ENCODE assay signal across 9 mouse cellular contexts in the genomic region with DNA sequence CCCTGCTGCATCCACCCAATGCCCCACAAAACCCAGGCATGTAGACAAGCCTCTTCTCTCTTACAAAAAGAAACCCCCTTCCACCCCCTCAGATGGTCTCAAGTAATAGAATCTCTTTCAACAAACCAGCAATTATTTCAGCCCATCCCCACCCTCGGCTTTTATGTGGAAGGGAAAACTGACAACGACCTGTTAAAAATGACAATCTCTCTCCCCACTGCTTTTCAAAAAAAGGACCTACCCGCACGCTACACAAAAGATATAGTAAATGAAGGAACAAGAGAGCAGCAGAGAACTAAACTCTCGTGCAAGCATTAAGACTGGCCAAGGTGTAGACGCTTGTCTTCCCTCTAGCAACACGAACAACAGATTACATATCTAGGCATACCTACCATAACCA.
DNase-seq lines count a peak whose midpoint lies in the region; ATAC-seq and TF ChIP-seq lines count a peak whose summit lies in the region.
"Had no signal": no experiment of that assay in that cellular context is flagged by ENCODE, and none has a peak within 500 bp of the region (broad histone marks: within the 10 kb centered on the region; RNA-seq: fewer than 3 reads in every experiment).

No protein-coding gene starts in this region.

- H3K4me2 ChIP-seq in lung, embryonic 14.5 days = peak overlapping the region; percentile 33; the same call in 1 of the 2 replicates
- H3K4me2 ChIP-seq in lung, postnatal 0 days (replicated peaks; ENCODE audit: low read depth, low read length) = no peak overlapping the region
- H3K4me2 ChIP-seq in forebrain, embryonic 13.5 days = peak overlapping the region; percentile 74
- peak overlapping the region; percentile 31 for H3K4me2 ChIP-seq in intestine, postnatal 0 days (replicated peaks; ENCODE audit: low read depth)
- H3K4me2 ChIP-seq in neural tube, embryonic 15.5 days = peak overlapping the region; percentile 54
- H3K4me2 ChIP-seq: liver, embryonic 13.5 days had no signal

- no peak for TF ChIP-seq CTCF in lung, embryonic 14.5 days (IDR thresholded peaks at IDR 0.05; ENCODE audit: low read depth)
- no peak for TF ChIP-seq CTCF in lung, postnatal 0 days (IDR thresholded peaks at IDR 0.05)
- no peak for TF ChIP-seq CTCF in intestine, postnatal 0 days (IDR thresholded peaks at IDR 0.05; ENCODE audit: low read depth)

- H3K4me1 ChIP-seq in lung, embryonic 14.5 days (ENCODE audit: insufficient read depth) = no peaks in the 10 kb centered on the region
- no peaks in the 10 kb centered on the region for H3K4me1 ChIP-seq in lung, postnatal 0 days (ENCODE audit: insufficient read depth, low read depth, low read length)
- H3K4me1 ChIP-seq in forebrain, embryonic 13.5 days = peaks cover 54% of the 10 kb centered on the region
- H3K4me1 ChIP-seq in intestine, postnatal 0 days (replicated peaks; ENCODE audit: control insufficient read depth, insufficient read depth, low read length) = no peaks in the 10 kb centered on the region
- H3K4me1 ChIP-seq in neural tube, embryonic 15.5 days = 0 out of 2 replicates have a peak, but pooled peaks cover 4% of the 10 kb centered on the region
- H3K4me1 ChIP-seq: liver, embryonic 13.5 days had no signal

- no peaks in the 10 kb centered on the region for H3K27me3 ChIP-seq in lung, embryonic 14.5 days (ENCODE audit: insufficient read depth, low read length)
- no peaks in the 10 kb centered on the region for H3K27me3 ChIP-seq in lung, postnatal 0 days (replicated peaks; ENCODE audit: insufficient read depth, low read length)
- no peaks in the 10 kb centered on the region for H3K27me3 ChIP-seq in forebrain, embryonic 13.5 days
- H3K27me3 ChIP-seq in intestine, postnatal 0 days (replicated peaks; ENCODE audit: control insufficient read depth, insufficient read depth, low read length) = no peaks in the 10 kb centered on the region
- no peaks in the 10 kb centered on the region for H3K27me3 ChIP-seq in neural tube, embryonic 15.5 days (replicated peaks)
- H3K27me3 ChIP-seq: liver, embryonic 13.5 days had no signal

- 63% methylated on average over 7 of the region's 7 CpGs for WGBS in lung, embryonic 14.5 days
- 61% methylated on average over 7 of the region's 7 CpGs for WGBS in lung, postnatal 0 days
- WGBS in forebrain, embryonic 13.5 days = 14% methylated on average over 7 of the region's 7 CpGs
- WGBS in intestine, postnatal 0 days = 58% methylated on average over 7 of the region's 7 CpGs
- WGBS in neural tube, embryonic 15.5 days = 7% methylated on average over 7 of the region's 7 CpGs

- DNase-seq in lung, embryonic 14.5 days = no peak
- DNase-seq in lung, postnatal 0 days (ENCODE audit: low spot score) = no peak
- no peak for DNase-seq in embryo, embryonic 10 days (ENCODE audit: low spot score)
- DNase-seq: liver, embryonic 13.5 days had no signal

- no peak for TF ChIP-seq EP300 in lung, postnatal 0 days (IDR thresholded peaks at IDR 0.05)

- H3K36me3 ChIP-seq in lung, embryonic 14.5 days (ENCODE audit: insufficient read depth) = no peaks in the 10 kb centered on the region
- no peaks in the 10 kb centered on the region for H3K36me3 ChIP-seq in lung, postnatal 0 days (ENCODE audit: insufficient read depth, low read length)
- no peaks in the 10 kb centered on the region for H3K36me3 ChIP-seq in forebrain, embryonic 13.5 days (ENCODE audit: poor library complexity, severe bottlenecking)
- no peaks in the 10 kb centered on the region for H3K36me3 ChIP-seq in intestine, postnatal 0 days (ENCODE audit: control insufficient read depth, insufficient read depth)
- H3K36me3 ChIP-seq in neural tube, embryonic 15.5 days = no peaks in the 10 kb centered on the region
- H3K36me3 ChIP-seq: liver, embryonic 13.5 days had no signal

- no peak overlapping the region for H3K4me3 ChIP-seq in lung, embryonic 14.5 days (ENCODE audit: low read depth, low read length)
- no peak overlapping the region for H3K4me3 ChIP-seq in lung, postnatal 0 days (ENCODE audit: low read depth, low read length)
- H3K4me3 ChIP-seq in forebrain, embryonic 13.5 days = peak overlapping the region; percentile 59
- H3K4me3 ChIP-seq in intestine, postnatal 0 days (ENCODE audit: low read depth, low read length) = no peak overlapping the region
- H3K4me3 ChIP-seq in neural tube, embryonic 15.5 days (replicated peaks) = peak overlapping the region; percentile 53
- H3K4me3 ChIP-seq: liver, embryonic 13.5 days had no signal

- H3K27ac ChIP-seq in lung, embryonic 14.5 days (ENCODE audit: low read depth) = no peak overlapping the region
- H3K27ac ChIP-seq in lung, postnatal 0 days (ENCODE audit: low read length) = no peak overlapping the region
- H3K27ac ChIP-seq in forebrain, embryonic 13.5 days = peak overlapping the region; percentile 96
- no peak overlapping the region for H3K27ac ChIP-seq in intestine, postnatal 0 days (ENCODE audit: low read depth, low read length)
- H3K27ac ChIP-seq in neural tube, embryonic 15.5 days (replicated peaks) = peak overlapping the region; percentile 92
- H3K27ac ChIP-seq: liver, embryonic 13.5 days had no signal

- no peak overlapping the region for H3K9ac ChIP-seq in lung, embryonic 14.5 days
- H3K9ac ChIP-seq in lung, postnatal 0 days (replicated peaks; ENCODE audit: low read depth) = no peak overlapping the region
- H3K9ac ChIP-seq in forebrain, embryonic 13.5 days = peak overlapping the region; percentile 84
- H3K9ac ChIP-seq in intestine, postnatal 0 days (ENCODE audit: low read depth, low read length) = no peak overlapping the region
- H3K9ac ChIP-seq in neural tube, embryonic 15.5 days (replicated peaks) = peak overlapping the region; percentile 70
- H3K9ac ChIP-seq: liver, embryonic 13.5 days had no signal

- ATAC-seq in lung, embryonic 14.5 days (ENCODE audit: insufficient read depth) = no peak
- ATAC-seq in lung, postnatal 0 days = no peak
- ATAC-seq in forebrain, embryonic 13.5 days = no peak; the same call in 1 of the 2 replicates
- ATAC-seq in intestine, postnatal 0 days = no peak
- peak; percentile 29; the same call in 1 of the 2 replicates for ATAC-seq in neural tube, embryonic 15.5 days (ENCODE audit: low FRiP score)
- ATAC-seq in CD4-positive, CD25-positive, alpha-beta regulatory T cell, adult 4 months = no peak
- ATAC-seq in erythroid progenitor cell, adult 5-6 weeks (replicated peaks; ENCODE audit: low FRiP score, poor library complexity, severe bottlenecking) = no peak

- no peaks in the 10 kb centered on the region for H3K9me3 ChIP-seq in lung, embryonic 14.5 days (ENCODE audit: low read depth, low read length)
- no peaks in the 10 kb centered on the region for H3K9me3 ChIP-seq in lung, postnatal 0 days (ENCODE audit: low read length)
- H3K9me3 ChIP-seq in forebrain, embryonic 13.5 days (replicated peaks) = no peaks in the 10 kb centered on the region
- H3K9me3 ChIP-seq in intestine, postnatal 0 days (ENCODE audit: control insufficient read depth) = no peaks in the 10 kb centered on the region
- H3K9me3 ChIP-seq in neural tube, embryonic 15.5 days (replicated peaks) = no peaks in the 10 kb centered on the region
- H3K9me3 ChIP-seq: liver, embryonic 13.5 days had no signal

Comparison
In these comparisons a context has a peak if more than half of its experiments do, and no peak if none do; other contexts are left out.
1. H3K27ac ChIP-seq: peak in forebrain, embryonic 13.5 days (single experiment) and neural tube, embryonic 15.5 days (single experiment); none in lung, embryonic 14.5 days (single experiment), lung, postnatal 0 days (single experiment) and intestine, postnatal 0 days (single experiment).
2. H3K4me3 ChIP-seq: peak in forebrain, embryonic 13.5 days (single experiment) and neural tube, embryonic 15.5 days (single experiment); none in lung, embryonic 14.5 days (single experiment), lung, postnatal 0 days (single experiment) and intestine, postnatal 0 days (single experiment).
3. H3K9ac ChIP-seq: peak in forebrain, embryonic 13.5 days (single experiment) and neural tube, embryonic 15.5 days (single experiment); none in lung, embryonic 14.5 days (single experiment), lung, postnatal 0 days (single experiment) and intestine, postnatal 0 days (single experiment).